Mouse (Mus musculus) heart, adult 2 months (tissue): ENCODE measurements around the gene Faap20. TPM values are rescaled to one million over a fixed set of nuclear protein-coding genes. Genes with fewer than 3 reads are reported as not detected.
A peak's percentile ranks its signal among the peaks of the same experiment; 100 is the strongest.

Experiments used
- DNase-seq, 2 experiments: peaks; one replicate each; pipeline ENCODE4 v3.0.0; 2021
- H3K27ac ChIP-seq: fragments of 200-600 bp; 2 replicates; pipeline ENCODE4 v1.8.1; 2022
- H3K27me3 ChIP-seq: fragments of 200-500 bp; 2 replicates; pipeline ENCODE4 v1.6.1; 2012; ENCODE audit warnings: mild to moderate bottlenecking, low read length, inconsistent platforms, mixed read lengths; ENCODE audit not compliant: control insufficient read depth, insufficient read depth
- H3K36me3 ChIP-seq: fragments of 200-500 bp; 2 replicates; pipeline ENCODE4 v1.6.1; 2012; ENCODE audit warnings: low read length, inconsistent platforms; ENCODE audit not compliant: control insufficient read depth, insufficient read depth
- H3K4me1 ChIP-seq: fragments of 200-500 bp; 2 replicates; pipeline ENCODE4 v1.6.1; 2011; ENCODE audit warnings: low read length; ENCODE audit not compliant: control insufficient read depth, insufficient read depth
- H3K4me3 ChIP-seq: fragments of 200-600 bp; 2 replicates; pipeline ENCODE4 v1.8.1; 2022
- H3K79me2 ChIP-seq: fragments of 200-500 bp; replicated peaks from 2 replicates; pipeline ENCODE4 v1.6.1; 2012; ENCODE audit warnings: mild to moderate bottlenecking, inconsistent platforms, low read length, moderate library complexity, mixed read lengths; ENCODE audit not compliant: control insufficient read depth, insufficient read depth
- H3K9ac ChIP-seq: fragments of 200-500 bp; 2 replicates; pipeline ENCODE4 v1.6.1; 2012; ENCODE audit warnings: low read depth, mild to moderate bottlenecking, control low read depth, inconsistent platforms, low read length, mixed read lengths
- CTCF ChIP-seq: fragments of 200-600 bp; IDR thresholded peaks from 2 replicates; pipeline ENCODE4 v1.8.1; 2022; ENCODE audit warnings: antibody characterized with exemption, mild to moderate bottlenecking, moderate library complexity
- EP300 ChIP-seq: fragments of 200-500 bp; IDR thresholded peaks from 2 replicates; pipeline ENCODE4 v1.6.1; 2011; ENCODE audit warnings: low read depth, low read length, control low read depth; ENCODE audit not compliant: insufficient read depth
- POLR2A ChIP-seq: fragments of 200-500 bp; IDR thresholded peaks from 2 replicates; pipeline ENCODE4 v1.6.1; 2011; ENCODE audit warnings: mild to moderate bottlenecking, low read depth, low read length, control low read depth; ENCODE audit not compliant: insufficient read depth
- WGBS: fragments of 180-500 bp; shearing (Covaris S2); methylation state at CpG from one replicate; pipeline ENCODE4 v1.1.7; 2018; 5-methylcytosine and 5-hydroxymethylcytosine counted together
- intact Hi-C: fragments of 180-260 bp; cut with DNase I; formaldehyde crosslinking; loops from one replicate; pipeline ENCODE4 v1.15.1; 2025
- polyA plus RNA-seq: library from polyadenylated mRNA; depleted of rRNA; stranded (reverse); fragments of >200 nt; gene quantifications from 2 replicates; pipeline ENCODE4 v1.2.3, GENCODE M21; 2012
- total RNA-seq, 2 experiments: library from RNA; stranded (reverse); gene quantifications; 2 replicates each; pipeline ENCODE4 v1.2.3; 2021

Faap20 gene
- total and polyA plus RNA-seq, 3 experiments = 14.4 to 26.7 (median 16.7) TPM

DNA sequence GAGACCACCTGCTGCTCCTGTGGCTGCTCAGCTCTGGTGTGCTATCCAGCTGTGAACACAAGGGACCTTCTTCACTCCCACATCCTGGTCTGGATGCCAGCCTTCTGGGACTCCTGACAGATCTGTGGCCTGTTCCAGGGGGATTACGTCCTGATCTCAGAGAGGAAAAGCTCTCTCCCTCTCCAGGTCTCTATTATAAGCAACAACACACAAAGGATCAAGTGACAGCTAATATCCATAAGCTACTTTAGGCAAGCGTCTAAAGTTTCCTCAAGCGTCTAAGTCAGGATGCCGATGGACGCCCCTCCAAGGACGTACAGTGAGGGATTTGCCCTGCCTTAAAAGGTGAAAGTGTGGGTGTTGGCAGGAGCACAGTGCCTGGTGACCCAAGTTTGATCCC is 32.6 kb downstream of the Faap20 start:
- WGBS = 38% methylated on average over 6 of the region's 6 CpGs
- Histone ChIP-seq H3K4me1 (peaks cover 5% of the 10 kb centered on the region), H3K36me3 (no peaks in the 10 kb centered on the region), H3K27me3 (no peaks in the 10 kb centered on the region), H3K4me3 (no peak overlapping the region), H3K27ac (no peak overlapping the region), H3K9ac (no peak overlapping the region), H3K79me2 (no peaks in the 10 kb centered on the region)
- intact Hi-C loops = no loop called here
- TF ChIP-seq CTCF = no peak
- no peak for TF ChIP-seq EP300
- no peak for DNase-seq

GRCm38 (mm10) chr4:155283001-155283503 is 33.5 kb downstream of the Faap20 start:
- no peak overlapping the region for H3K9ac ChIP-seq
- no peaks in the 10 kb centered on the region for H3K79me2 ChIP-seq
- no peak overlapping the region; the same call in 1 of the 2 replicates for H3K27ac ChIP-seq
- 17% methylated on average over 11 of the region's 11 CpGs for WGBS
- no peaks in the 10 kb centered on the region for H3K27me3 ChIP-seq
- intact Hi-C loops = no loop called here
- no peak overlapping the region for H3K4me3 ChIP-seq
- H3K4me1 ChIP-seq = peaks cover 5% of the 10 kb centered on the region
- no peaks in the 10 kb centered on the region for H3K36me3 ChIP-seq
- no peak for TF ChIP-seq EP300
- TF ChIP-seq CTCF = no peak
- no peak for TF ChIP-seq POLR2A
- peak; percentile 34 to 38 for DNase-seq

- DNase-seq = no peak
- 39% methylated on average over 9 of the region's 9 CpGs for WGBS
- Histone ChIP-seq H3K27me3 (no peaks in the 10 kb centered on the region), H3K79me2 (no peaks in the 10 kb centered on the region), H3K4me3 (no peak overlapping the region), H3K9ac (no peak overlapping the region), H3K27ac (no peak overlapping the region; the same call in 1 of the 2 replicates), H3K4me1 (peaks cover 5% of the 10 kb centered on the region), H3K36me3 (no peaks in the 10 kb centered on the region)
- intact Hi-C loops = no loop called here
- TF ChIP-seq POLR2A (no peak), CTCF (no peak), EP300 (no peak)
Measured at GRCm38 (mm10) chr4:155283585-155283984, 34.0 kb downstream of the Faap20 start.

DNA sequence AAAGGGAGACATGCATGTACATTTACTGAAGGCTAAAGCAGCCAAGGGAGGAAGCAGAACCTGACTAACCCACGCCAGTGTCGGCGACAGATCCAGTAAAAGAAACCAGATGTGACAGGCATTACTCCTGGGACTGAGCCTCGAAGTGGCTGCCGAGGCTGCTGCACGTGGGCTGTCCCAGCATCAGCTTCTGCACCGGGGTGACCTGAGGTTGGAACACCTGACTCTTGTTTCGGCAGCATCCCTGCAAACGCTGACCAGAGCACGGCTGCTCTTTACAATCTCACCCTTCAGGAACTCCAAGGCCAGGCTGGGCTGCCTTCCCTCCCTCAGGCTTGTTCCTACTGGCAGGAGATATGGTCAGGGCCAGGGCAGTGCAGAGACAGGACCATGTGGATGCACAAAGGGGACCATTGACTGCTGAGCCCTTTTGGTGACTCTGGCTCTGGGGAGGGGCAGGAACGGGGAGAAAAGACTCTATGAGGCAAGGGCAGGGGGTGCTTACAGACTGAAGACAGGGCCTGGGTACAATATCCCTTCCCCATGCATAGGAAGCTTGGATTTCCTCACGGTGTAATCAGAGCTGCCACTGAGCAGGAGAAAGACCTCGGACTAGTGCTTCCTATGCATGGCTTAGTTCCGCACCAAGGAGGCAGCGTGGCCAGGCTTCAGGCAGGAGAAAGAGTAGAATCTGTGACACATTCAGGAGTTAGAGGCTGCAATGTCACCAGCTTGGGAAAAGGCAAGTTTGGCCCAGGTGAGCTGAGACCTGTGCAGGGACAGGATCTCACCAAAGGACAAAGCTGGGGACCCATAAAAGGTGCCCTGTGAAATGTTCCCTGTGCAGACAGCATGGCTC is 35.1 kb downstream of the Faap20 start:
- TF ChIP-seq EP300 (no peak), CTCF (no peak), POLR2A (no peak)
- WGBS = 39% methylated on average over 15 of the region's 15 CpGs
- DNase-seq = no peak
- Histone ChIP-seq H3K4me1 (peaks cover 5% of the 10 kb centered on the region), H3K4me3 (no peak overlapping the region), H3K36me3 (no peaks in the 10 kb centered on the region), H3K79me2 (no peaks in the 10 kb centered on the region), H3K9ac (no peak overlapping the region), H3K27me3 (no peaks in the 10 kb centered on the region), H3K27ac (no peak overlapping the region)
- intact Hi-C loops = no loop called here

DNA sequence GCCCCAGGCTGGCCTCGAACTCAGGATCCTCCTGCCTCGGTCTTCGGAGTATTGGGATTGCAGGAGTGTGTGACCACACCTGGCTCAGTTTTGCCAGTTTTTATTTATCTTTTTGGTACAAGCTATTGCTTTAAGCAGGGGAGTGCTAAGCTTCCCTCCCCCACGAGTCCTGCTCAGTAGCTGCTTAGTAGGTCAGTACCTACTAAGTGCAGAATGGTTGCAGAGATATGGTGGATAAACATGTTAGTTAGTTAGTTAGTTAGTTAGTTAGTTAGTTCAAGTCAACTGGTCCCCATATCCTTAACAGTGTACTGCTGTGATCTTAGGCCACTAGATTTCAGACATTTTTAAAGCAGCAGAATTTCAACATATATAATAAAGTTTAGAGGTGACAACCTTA is 36.5 kb downstream of the Faap20 start:
- Histone ChIP-seq H3K27ac (no peak overlapping the region), H3K4me1 (peaks cover 3% of the 10 kb centered on the region; the same call in 1 of the 2 replicates), H3K27me3 (no peaks in the 10 kb centered on the region), H3K9ac (no peak overlapping the region), H3K36me3 (no peaks in the 10 kb centered on the region), H3K79me2 (no peaks in the 10 kb centered on the region), H3K4me3 (no peak overlapping the region)
- 98% methylated on average over 4 of the region's 4 CpGs for WGBS
- DNase-seq = no peak
- TF ChIP-seq POLR2A (no peak), EP300 (no peak), CTCF (no peak)
- intact Hi-C loops = no loop called here

DNA sequence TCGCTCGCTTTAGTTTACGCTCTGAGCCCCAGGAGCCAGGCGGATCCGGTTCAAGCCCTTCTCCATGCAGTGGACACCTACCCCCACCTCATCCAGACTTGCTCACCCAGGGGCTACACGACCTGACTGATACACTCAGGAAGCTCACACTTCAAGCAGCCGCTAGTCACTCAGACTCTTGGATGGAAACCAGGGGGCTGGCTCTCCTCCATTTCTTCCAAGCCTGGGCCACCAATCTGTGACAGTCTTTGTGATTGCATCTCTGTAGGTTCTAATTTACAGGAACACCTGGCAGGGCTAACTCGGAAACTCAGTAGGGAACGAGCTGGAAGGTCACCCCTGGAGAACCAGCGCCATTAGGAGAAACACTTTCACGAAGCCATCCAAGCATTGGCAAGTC is 38.1 kb downstream of the Faap20 start:
- TF ChIP-seq CTCF (no peak), POLR2A (no peak), EP300 (no peak)
- WGBS = 73% methylated on average over 11 of the region's 11 CpGs

More for the DNA sequence above, 38.1 kb downstream of the Faap20 start:
- no peaks in the 10 kb centered on the region for H3K27me3 ChIP-seq
- H3K4me3 ChIP-seq = no peak overlapping the region
- no peak for DNase-seq
- H3K27ac ChIP-seq = no peak overlapping the region
- no peaks in the 10 kb centered on the region for H3K79me2 ChIP-seq
- H3K9ac ChIP-seq = no peak overlapping the region
- 0 out of 2 replicates have a peak, but pooled peaks cover 1% of the 10 kb centered on the region for H3K4me1 ChIP-seq
- intact Hi-C loops = no loop called here
- H3K36me3 ChIP-seq = no peaks in the 10 kb centered on the region
